Mouse (Mus musculus) adipocyte (in vitro differentiated cells): ENCODE data around the gene Rapgef1.
"Not testable (repeated sequence)": the region's sequence is repeated elsewhere in the genome, so short reads cannot be mapped to it uniquely, and the experiment has no call there.

ENCODE experiments used
- DNase-seq: peaks from one replicate; pipeline ENCODE4 v3.0.0-alpha.2; 2016; ENCODE audit warnings: low spot score

Gene Rapgef1

GRCm38 (mm10) chr2:29739368-29739767, 119.8 kb downstream of the Rapgef1 start:
- DNase-seq = no peak

- DNase-seq = no peak
Observed at GRCm38 (mm10) chr2:29741207-29741606, 121.7 kb downstream of the Rapgef1 start.

DNA sequence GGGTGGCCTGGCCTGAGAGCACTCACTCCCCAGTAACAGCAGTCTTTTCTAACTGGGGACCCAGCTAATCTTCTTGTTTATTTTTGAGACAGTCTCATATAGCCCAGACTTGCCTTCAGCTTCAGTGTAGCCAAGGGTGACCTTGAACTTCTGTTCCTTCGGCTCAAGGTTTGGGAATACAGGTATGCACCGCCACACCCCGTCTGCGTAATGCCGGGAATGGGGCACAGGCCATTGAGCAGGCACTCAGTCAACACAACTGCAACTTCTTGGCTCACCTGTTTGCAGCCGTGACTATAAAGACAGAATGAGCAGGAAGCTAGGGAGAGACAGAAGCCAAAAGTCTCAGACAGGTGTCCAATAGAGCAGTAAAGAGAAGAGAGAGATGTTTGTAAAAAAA, 124.7 kb downstream of the Rapgef1 start:
- no peak for DNase-seq

DNA sequence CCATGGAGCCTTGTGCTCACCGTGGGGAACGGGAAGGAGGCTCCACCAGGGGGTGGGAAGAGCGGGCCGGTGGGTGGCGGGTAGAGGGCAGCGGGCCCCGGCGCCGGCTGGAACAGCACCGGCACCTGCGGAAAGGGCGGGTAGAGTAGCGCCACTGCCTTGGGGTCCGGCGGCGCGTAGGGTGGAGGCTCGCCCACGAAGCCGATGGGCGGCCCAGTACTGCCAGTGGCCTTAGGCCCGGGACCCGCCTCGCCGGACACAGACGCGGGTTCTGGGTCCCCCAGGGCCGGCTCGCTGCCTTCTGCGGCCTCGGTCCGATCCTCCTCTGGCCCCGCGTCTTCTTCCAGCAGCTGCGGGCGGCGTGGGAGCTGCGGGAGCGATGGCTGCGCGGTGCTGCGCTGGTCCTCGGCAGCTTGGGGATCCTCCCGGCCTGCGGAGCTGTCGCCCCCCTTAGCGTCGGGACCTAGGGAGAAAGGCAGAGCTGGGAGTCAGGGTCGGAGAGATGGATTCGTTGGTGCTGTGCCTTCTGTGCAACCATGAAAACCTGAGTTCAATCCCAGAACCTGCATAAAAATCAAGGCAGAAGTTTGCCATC, 127.8 kb downstream of the Rapgef1 start:
- DNase-seq = no peak

DNA sequence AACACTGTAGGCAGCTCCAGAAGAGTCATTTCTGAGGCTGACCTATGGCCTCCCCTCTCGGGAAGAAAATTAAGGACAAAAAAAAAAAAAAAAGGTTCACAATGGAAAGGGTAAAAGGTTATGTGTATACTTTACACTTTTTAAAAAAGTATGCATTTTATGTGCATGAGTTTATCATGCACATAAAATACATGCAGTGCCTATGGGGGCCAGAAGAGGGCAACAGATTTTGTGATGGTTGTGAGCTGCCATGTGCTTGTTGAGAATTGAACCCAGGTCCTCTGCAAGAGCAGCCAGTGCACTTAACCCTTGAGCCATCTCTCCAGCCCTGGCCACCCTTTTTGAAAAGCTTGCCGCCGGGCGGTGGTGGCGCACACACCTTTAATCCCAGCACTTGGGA, 128.3 kb downstream of the Rapgef1 start:
- no peak for DNase-seq

- no peak for DNase-seq
Observed at GRCm38 (mm10) chr2:29748499-29748898, 129.0 kb downstream of the Rapgef1 start.

GRCm38 (mm10) chr2:29751497-29751896, 132.0 kb downstream of the Rapgef1 start, which contains the start of gene Gm13420:
Gene Gm13420 (minus strand): TSS chr2:29751685.
- no peak for DNase-seq

DNA sequence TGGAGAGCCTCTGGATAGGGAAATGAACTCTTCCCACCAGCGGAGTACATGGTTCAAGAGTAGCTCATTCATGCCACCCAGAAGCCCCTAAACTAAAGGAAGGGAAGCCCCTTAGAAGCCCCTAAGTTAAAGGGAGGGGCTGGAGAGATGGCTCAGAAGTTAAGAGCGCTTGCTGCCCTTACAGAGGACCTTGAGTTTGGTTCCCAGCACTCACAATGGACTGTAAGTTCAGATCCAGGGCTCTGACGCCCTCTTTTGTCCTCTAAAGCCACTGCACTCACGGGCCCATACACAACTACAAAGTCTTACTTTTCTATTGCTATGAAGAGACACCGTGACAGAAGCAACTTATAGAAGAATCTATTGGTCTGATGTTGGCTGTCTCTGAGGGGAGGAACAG, 132.9 kb downstream of the Rapgef1 start:
- no peak for DNase-seq

DNA sequence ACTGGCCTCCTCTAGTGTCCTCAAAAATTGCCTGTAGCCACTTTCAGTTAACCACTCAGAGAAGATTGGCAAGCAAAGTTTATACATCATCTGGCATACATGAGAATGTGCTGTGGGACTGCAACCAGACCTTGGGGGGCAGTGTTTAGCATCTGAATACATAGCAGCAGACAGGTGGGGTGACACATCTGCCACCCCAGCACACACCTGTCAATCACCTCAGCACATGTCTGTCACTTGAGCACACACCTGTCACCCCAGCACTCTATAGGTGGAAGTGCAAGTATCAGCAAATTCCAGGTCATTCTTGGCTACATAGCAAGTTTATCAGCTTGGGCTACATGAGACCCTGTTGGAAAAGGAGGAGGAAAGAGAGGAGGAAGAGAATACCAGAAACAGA, 136.2 kb downstream of the Rapgef1 start:
- DNase-seq = no peak

DNA sequence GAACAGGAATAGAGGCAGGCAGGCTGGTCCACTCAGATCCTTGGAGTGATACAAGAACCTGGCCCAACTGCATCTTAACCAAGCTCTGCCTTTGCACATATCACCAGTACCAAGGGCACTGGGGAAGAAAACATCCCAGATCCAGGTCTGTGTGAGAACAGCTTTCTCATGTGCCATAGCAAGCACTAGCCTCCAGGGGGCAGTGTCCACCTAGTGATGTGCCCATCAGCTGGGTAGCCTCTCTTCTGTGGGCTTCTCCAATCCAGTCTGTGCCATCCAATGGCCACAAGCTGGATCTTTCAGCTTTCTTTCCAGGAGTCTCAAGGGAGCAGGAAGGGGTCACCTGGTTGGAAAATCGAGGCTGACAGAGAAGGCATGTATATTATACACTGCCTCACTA, 145.3 kb downstream of the Rapgef1 start:
- peak; percentile 72 for DNase-seq

DNA sequence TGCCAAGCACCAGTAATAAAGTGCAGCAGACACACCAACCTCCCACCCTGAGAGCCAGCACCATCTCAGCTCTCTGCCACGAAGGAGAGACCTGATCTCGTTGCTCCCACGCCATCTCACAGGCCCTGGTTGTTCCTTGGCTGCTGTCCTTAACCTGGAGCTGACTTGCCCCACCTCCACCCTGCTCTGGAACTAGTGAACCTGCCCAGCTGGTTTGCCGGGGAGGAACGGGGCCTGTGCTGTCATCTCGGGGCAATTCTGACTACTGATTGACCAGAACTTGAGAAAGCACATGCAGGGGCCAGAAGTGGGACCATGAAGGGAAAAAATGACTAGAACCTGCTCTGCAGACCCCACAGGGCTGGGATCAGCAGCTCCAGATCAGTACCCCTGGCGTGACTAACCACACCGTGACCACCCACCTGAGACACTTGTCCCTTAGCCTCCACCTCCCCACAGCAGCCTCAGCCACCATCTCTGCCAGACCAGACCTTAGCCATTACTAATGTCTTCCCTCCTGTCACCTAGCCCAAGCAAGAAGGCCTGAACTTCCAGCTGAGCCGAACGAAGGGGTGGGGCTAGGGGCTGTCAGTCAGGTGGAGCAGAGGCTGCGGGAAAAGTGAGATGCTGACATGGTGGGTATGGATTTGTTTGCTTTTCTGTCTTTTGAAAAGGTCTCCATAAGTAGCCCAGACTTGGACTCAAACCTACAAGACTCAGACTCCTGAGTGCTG, 148.6 kb downstream of the Rapgef1 start:
- no peak for DNase-seq

GRCm38 (mm10) chr2:29768901-29769300, 149.4 kb downstream of the Rapgef1 start:
- DNase-seq = no peak

- DNase-seq = no peak
Observed at GRCm38 (mm10) chr2:29770162-29770561, 150.6 kb downstream of the Rapgef1 start.

DNA sequence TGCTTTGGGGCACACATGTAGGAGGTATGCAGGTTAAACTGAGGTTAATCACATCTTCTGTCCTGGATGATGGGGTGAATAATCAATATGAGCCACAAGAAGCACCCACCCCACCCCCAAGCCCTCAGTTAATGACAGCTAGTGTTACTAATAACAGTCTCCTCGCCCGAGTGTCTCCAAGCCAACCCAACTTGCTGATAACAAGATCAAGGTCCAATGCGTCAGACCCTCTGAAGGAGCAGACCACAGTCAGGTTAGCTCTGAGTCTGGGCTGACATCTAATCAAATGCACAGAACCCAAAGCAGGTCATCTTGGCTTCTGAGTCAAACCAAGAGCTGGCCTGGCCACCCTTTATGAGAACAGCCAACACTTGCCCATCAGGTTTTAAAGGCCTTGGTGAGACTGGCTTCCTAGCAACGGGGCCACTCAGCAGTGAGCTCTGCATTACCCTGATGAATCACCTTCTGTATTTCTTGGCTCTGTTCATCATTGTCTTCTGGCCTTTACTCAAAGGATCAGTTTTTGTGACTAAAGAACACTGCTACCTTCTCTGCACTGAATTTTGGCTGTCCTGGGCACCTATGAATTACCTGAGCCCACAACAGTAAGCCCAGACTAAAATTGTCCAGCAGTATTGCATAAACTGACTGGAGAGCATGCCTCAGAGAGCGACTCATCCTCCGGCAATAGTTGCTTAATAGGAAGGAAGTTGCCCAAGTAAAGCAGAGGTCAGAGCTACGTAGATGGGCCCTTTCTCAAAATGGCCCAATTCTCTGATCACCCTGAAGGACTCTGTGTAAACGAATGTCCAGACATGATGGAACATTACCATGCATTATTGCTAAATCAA, 152.3 kb downstream of the Rapgef1 start:
- peak; percentile 81 for DNase-seq

GRCm38 (mm10) chr2:29773323-29773722, 153.8 kb downstream of the Rapgef1 start:
- no peak for DNase-seq

DNA sequence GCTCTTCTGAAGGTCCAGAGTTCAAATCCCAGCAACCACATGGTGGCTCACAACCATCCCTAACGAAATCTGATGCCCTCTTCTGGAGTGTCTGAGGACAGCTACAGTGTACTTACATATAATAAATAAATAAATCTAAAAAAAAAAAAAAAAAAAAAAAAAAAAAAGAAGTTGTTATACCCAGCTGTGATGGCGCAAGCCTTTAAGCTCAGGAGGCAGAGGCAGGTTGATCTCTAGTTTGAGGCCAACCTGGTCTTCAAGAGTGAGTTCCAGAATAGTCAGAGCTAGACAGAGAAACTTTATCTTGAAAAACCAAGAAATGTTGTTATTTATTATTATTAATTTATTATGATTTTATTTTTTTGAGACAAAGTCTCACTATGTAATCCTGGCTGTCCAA, 161.7 kb downstream of the Rapgef1 start:
- DNase-seq = not testable (repeated sequence)

DNA sequence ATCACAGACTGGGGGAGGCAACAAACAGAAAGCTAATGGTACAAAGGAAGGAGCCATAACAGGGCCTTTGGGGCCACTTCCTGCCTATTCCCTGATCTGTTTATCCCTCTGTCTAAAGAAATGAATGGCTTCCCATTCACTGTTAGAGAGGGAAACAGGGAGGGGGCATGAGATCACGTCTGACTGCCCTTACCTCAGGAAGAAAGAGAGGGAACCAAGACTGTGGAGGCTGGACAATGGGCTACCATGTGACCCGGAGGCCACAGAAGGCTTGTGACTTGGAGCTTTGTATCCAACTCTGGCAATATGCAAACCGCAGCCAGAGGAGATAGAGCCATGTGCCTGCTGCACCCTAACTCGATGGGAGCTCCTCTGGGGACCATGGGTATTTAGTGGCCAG, 164.8 kb downstream of the Rapgef1 start:
- no peak for DNase-seq

GRCm38 (mm10) chr2:29787104-29787917, 167.8 kb downstream of the Rapgef1 start, which contains the start of gene Coq4:
Gene Coq4 (plus strand): TSS chr2:29787493.
- peak; percentile 93 for DNase-seq

GRCm38 (mm10) chr2:29787937-29788681, 168.6 kb downstream of the Rapgef1 start, which contains the start of gene Trub2:
Gene Trub2 (minus strand): TSS chr2:29788502.
- peak; percentile 71 for DNase-seq
